Mouse (Mus musculus): ENCODE measurements at regions not wholly inside any gene's neighbourhood (a gene's known extent, or its start where the extent isn't known, plus 50 kb on each side); places are given as distances from the start of the nearest gene placed in this dataset.

DNA sequence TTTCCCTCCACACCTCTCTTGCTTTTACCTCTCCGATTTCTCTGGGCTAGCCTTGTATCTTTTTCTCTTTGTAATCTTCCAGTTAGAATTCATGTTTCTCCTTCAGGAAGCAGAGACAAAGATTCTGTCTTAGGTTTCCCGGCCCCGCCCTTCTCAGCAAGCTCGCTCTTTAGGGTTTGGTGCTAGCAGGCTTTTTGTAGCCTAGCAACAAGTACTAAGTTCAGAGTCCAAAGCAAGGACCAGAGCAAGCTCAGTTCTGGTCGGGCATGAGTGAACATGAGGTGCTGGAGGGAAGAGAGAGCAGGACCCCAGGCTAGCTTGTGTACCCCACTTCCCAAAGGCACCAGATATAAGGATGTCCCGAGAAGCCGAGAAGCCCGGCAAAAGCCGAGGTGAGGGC, 70.0 kb upstream of the 4931429L15Rik start:
- no peak for TF ChIP-seq POLR2A (IDR thresholded peaks at IDR 0.05; ENCODE audit: insufficient read depth, low read depth, low read length)
- no peak for TF ChIP-seq CTCF (IDR thresholded peaks at IDR 0.05; ENCODE audit: insufficient read depth, low read depth, low read length)

Data from olfactory bulb, adult 2 months (tissue).